Mouse (Mus musculus): ENCODE measurements at regions not wholly inside any gene's neighbourhood (a gene's known extent, or its start where the extent isn't known, plus 50 kb on each side); places are given as distances from the start of the nearest gene placed in this dataset.

DNA sequence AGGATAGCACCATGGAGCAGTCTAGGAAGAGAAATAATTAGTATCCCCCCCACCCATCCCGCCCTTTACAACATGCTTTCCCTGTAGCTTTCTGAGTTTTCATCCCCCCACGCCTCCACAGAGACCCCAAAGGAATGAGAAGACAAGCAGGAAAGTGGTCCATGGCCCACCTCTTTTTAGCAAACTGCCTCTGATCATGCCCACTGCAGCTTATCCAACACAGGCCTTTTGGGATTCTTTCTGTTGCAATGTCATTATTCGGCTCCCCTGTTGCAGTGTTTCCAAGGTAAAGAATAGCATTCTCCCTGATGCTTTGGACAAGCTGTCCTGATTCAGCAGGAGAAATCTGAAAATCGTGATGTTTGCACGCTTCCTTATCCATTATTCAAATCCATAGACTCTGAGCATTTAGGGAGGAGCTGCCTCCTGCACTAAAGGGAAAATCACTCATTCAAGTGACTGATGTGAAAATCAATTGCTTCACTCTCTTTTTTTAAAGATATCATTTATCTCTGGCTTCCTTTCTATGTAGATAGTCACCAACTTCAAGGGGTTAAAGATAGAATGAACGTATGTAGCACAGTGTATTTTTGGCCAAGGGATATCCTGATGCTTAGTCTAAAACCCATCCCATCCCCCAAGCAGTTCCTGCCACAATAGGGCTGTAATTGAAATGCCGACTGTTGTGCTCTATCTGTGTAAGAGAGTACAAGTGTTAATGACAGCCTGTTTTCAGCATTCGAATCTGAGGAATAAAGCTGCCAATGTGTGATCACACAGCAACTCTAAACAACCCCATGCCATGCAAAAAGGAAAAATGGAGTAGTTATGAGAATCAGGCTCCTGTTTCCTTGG lies 743.1 kb downstream of the Kcna4 start:
- H3K9ac ChIP-seq (ENCODE audit: insufficient read depth, low read depth, low read length, poor library complexity, severe bottlenecking) = no peak overlapping the region
- H3K4me3 ChIP-seq (ENCODE audit: insufficient read depth in 1 of 2, low read depth in 1 of 2, low read length in 2 of 2, poor library complexity in 1 of 2, severe bottlenecking in 1 of 2) = no peak overlapping the region
- no peak for TF ChIP-seq HCFC1 (IDR thresholded peaks at IDR 0.05; ENCODE audit: borderline replicate concordance, insufficient read depth, low read length)
- no peak for TF ChIP-seq ZC3H11A (IDR thresholded peaks at IDR 0.05; ENCODE audit: borderline replicate concordance, low read depth, low read length)
- no peak for TF ChIP-seq MAFK (IDR thresholded peaks at IDR 0.05; ENCODE audit: insufficient read depth, low read depth, low read length)
- no peak for TF ChIP-seq CHD2 (IDR thresholded peaks at IDR 0.05; ENCODE audit: low read depth, low read length)
- no peak for TF ChIP-seq ZNF384 (IDR thresholded peaks at IDR 0.05; ENCODE audit: low read depth, low read length)
- no peak overlapping the region for H3K27ac ChIP-seq (ENCODE audit: insufficient read depth, low read depth, low read length, poor library complexity, severe bottlenecking)
- no peaks in the 10 kb centered on the region for H3K4me1 ChIP-seq (ENCODE audit: control insufficient read depth in 2 of 2, insufficient read depth in 2 of 2, low read length in 2 of 2, poor library complexity in 1 of 2)
- no peaks in the 10 kb centered on the region for H3K9me3 ChIP-seq (ENCODE audit: control insufficient read depth, insufficient read depth, low read depth, low read length)
- in situ Hi-C loops (cut with MboI; ENCODE audit: low sequenced_read_pairs in 2 of 2, unreplicated experiment in 2 of 2) = no loop called here
- H3K36me3 ChIP-seq (ENCODE audit: control insufficient read depth, insufficient read depth, low read length, poor library complexity, severe bottlenecking) = no peaks in the 10 kb centered on the region
- DNase-seq (ENCODE audit: low read depth, low spot score) = no peak

DNA sequence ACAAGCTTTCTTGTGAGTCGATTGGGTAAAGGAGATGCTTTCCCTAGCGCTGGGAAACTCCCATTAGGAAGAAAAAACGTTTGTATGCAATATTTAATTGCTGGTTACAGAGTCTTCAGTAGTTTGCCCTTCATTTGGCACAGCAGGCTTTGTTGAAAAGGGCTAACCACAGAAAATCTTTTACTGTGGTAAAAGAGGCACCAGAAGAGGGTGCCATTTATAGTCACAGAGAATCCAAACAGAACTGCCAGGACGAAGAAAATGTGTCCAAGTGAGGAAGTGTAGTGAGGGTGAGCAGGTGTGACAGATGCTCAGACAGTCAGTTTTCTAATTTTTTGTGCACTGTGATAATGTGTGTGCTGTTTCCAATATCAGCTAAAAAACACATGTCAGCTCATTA lies 744.4 kb downstream of the Kcna4 start:
- in situ Hi-C loops (cut with MboI; ENCODE audit: low sequenced_read_pairs in 2 of 2, unreplicated experiment in 2 of 2) = no loop called here
- no peaks in the 10 kb centered on the region for H3K4me1 ChIP-seq (ENCODE audit: control insufficient read depth in 2 of 2, insufficient read depth in 2 of 2, low read length in 2 of 2, poor library complexity in 1 of 2)
- H3K9me3 ChIP-seq (ENCODE audit: control insufficient read depth, insufficient read depth, low read depth, low read length) = no peaks in the 10 kb centered on the region
- TF ChIP-seq HCFC1 (IDR thresholded peaks at IDR 0.05; ENCODE audit: borderline replicate concordance, insufficient read depth, low read length) (no peak), CHD2 (IDR thresholded peaks at IDR 0.05; ENCODE audit: low read depth, low read length) (no peak), MAFK (IDR thresholded peaks at IDR 0.05; ENCODE audit: insufficient read depth, low read depth, low read length) (no peak), ZNF384 (IDR thresholded peaks at IDR 0.05; ENCODE audit: low read depth, low read length) (no peak)
- H3K27ac ChIP-seq (ENCODE audit: insufficient read depth, low read depth, low read length, poor library complexity, severe bottlenecking) = no peak overlapping the region
- no peaks in the 10 kb centered on the region for H3K36me3 ChIP-seq (ENCODE audit: control insufficient read depth, insufficient read depth, low read length, poor library complexity, severe bottlenecking)
- DNase-seq (ENCODE audit: low read depth, low spot score) = no peak
- H3K9ac ChIP-seq (ENCODE audit: insufficient read depth, low read depth, low read length, poor library complexity, severe bottlenecking) = no peak overlapping the region
- no peak overlapping the region for H3K4me3 ChIP-seq (ENCODE audit: insufficient read depth in 1 of 2, low read depth in 1 of 2, low read length in 2 of 2, poor library complexity in 1 of 2, severe bottlenecking in 1 of 2)

DNA sequence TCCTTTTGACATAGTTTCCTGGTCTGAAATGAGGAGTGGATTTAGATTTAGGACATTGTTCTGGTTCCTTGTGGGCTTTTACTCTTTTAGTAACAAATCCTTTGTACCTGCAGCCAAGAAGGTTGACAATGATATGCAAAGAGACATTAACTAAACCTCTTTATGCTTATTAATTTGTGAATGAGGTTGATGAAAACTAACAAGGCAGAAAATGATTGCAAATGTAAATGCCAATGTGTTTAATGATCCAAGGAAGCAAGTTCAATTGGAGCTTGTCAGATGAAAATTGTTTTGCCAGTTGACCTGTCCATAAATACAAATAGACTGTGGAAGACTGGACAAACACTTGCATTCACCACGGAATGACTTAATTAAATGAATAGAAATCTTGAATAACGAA lies 751.6 kb downstream of the Kcna4 start:
- no peak overlapping the region for H3K9ac ChIP-seq (ENCODE audit: insufficient read depth, low read depth, low read length, poor library complexity, severe bottlenecking)
- in situ Hi-C loops (cut with MboI; ENCODE audit: low sequenced_read_pairs in 2 of 2, unreplicated experiment in 2 of 2) = no loop called here
- no peak for DNase-seq (ENCODE audit: low read depth, low spot score)
- no peaks in the 10 kb centered on the region for H3K4me1 ChIP-seq (ENCODE audit: control insufficient read depth in 2 of 2, insufficient read depth in 2 of 2, low read length in 2 of 2, poor library complexity in 1 of 2)
- no peak overlapping the region for H3K4me3 ChIP-seq (ENCODE audit: insufficient read depth in 1 of 2, low read depth in 1 of 2, low read length in 2 of 2, poor library complexity in 1 of 2, severe bottlenecking in 1 of 2)
- no peak for TF ChIP-seq ZC3H11A (IDR thresholded peaks at IDR 0.05; ENCODE audit: borderline replicate concordance, low read depth, low read length)
- no peak for TF ChIP-seq HCFC1 (IDR thresholded peaks at IDR 0.05; ENCODE audit: borderline replicate concordance, insufficient read depth, low read length)
- TF ChIP-seq ZNF384 (IDR thresholded peaks at IDR 0.05; ENCODE audit: low read depth, low read length) = no peak
- TF ChIP-seq MAFK (IDR thresholded peaks at IDR 0.05; ENCODE audit: insufficient read depth, low read depth, low read length) = no peak
- no peak for TF ChIP-seq CHD2 (IDR thresholded peaks at IDR 0.05; ENCODE audit: low read depth, low read length)
- no peaks in the 10 kb centered on the region for H3K36me3 ChIP-seq (ENCODE audit: control insufficient read depth, insufficient read depth, low read length, poor library complexity, severe bottlenecking)
- H3K27ac ChIP-seq (ENCODE audit: insufficient read depth, low read depth, low read length, poor library complexity, severe bottlenecking) = no peak overlapping the region
- peaks cover 3% of the 10 kb centered on the region for H3K9me3 ChIP-seq (ENCODE audit: control insufficient read depth, insufficient read depth, low read depth, low read length)

DNA sequence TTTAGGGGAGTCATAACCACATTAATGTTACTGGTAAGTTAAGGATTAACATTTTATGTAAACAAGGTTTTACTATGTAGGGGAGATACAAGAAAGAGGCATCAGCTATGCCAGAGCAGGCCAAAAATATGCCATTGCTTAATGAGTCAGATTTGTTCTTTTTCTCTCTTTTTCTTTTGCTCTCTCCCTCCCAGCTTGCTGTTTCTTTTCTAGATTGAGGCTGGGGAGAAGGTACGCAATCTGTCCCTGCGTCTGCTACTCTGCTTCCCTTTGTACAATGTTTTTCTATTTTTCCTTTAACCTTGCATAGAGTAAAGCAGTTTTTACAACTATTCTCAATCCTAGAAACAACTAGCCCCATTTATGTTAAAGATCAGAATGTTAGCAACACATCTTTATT lies 754.4 kb downstream of the Kcna4 start:
- no peak overlapping the region for H3K27ac ChIP-seq (ENCODE audit: insufficient read depth, low read depth, low read length, poor library complexity, severe bottlenecking)
- H3K4me1 ChIP-seq (ENCODE audit: control insufficient read depth in 2 of 2, insufficient read depth in 2 of 2, low read length in 2 of 2, poor library complexity in 1 of 2) = no peaks in the 10 kb centered on the region
- TF ChIP-seq HCFC1 (IDR thresholded peaks at IDR 0.05; ENCODE audit: borderline replicate concordance, insufficient read depth, low read length) (no peak), CHD2 (IDR thresholded peaks at IDR 0.05; ENCODE audit: low read depth, low read length) (no peak), ZC3H11A (IDR thresholded peaks at IDR 0.05; ENCODE audit: borderline replicate concordance, low read depth, low read length) (no peak), MAFK (IDR thresholded peaks at IDR 0.05; ENCODE audit: insufficient read depth, low read depth, low read length) (no peak), ZNF384 (IDR thresholded peaks at IDR 0.05; ENCODE audit: low read depth, low read length) (no peak)
- H3K4me3 ChIP-seq (ENCODE audit: insufficient read depth in 1 of 2, low read depth in 1 of 2, low read length in 2 of 2, poor library complexity in 1 of 2, severe bottlenecking in 1 of 2) = no peak overlapping the region
- no peak for DNase-seq (ENCODE audit: low read depth, low spot score)
- H3K9ac ChIP-seq (ENCODE audit: insufficient read depth, low read depth, low read length, poor library complexity, severe bottlenecking) = no peak overlapping the region
- peaks cover 5% of the 10 kb centered on the region for H3K9me3 ChIP-seq (ENCODE audit: control insufficient read depth, insufficient read depth, low read depth, low read length)
- H3K36me3 ChIP-seq (ENCODE audit: control insufficient read depth, insufficient read depth, low read length, poor library complexity, severe bottlenecking) = no peaks in the 10 kb centered on the region
- in situ Hi-C loops (cut with MboI; ENCODE audit: low sequenced_read_pairs in 2 of 2, unreplicated experiment in 2 of 2) = no loop called here

Measured in ES-E14 (cell line).